Mouse (Mus musculus) liver, postnatal 0 days (tissue): ENCODE measurements at regions not wholly inside any gene's neighbourhood (a gene's known extent, or its start where the extent isn't known, plus 50 kb on each side); places are given as distances from the start of the nearest gene placed in this dataset.

Source experiments
- ATAC-seq: fragments of 200-750 bp; cut with Nextera tagmentation; 2 replicates; pipeline ENCODE4 v1.8.0; 2017; ENCODE audit warnings: mild to moderate bottlenecking, moderate library complexity
- DNase-seq: peaks from one replicate; pipeline ENCODE4 v3.0.0-alpha.2; 2016
- H3K27ac ChIP-seq: fragments of 300-500 bp; sonication (generic); 2 replicates; pipeline ENCODE4 v1.5.1; 2014; ENCODE audit warnings: antibody characterized with exemption, moderate library complexity, mild to moderate bottlenecking, low read depth
- H3K27me3 ChIP-seq: fragments of 300-500 bp; sonication (generic); 2 replicates; pipeline ENCODE4 v1.6.1; 2014; ENCODE audit warnings: low read length, control low read depth, mixed read lengths; ENCODE audit not compliant: insufficient read depth
- H3K36me3 ChIP-seq: fragments of 300-500 bp; sonication (generic); replicated peaks from 2 replicates; pipeline ENCODE4 v1.6.1; 2014; ENCODE audit warnings: mild to moderate bottlenecking, control low read depth, low read length, moderate library complexity, mixed read lengths; ENCODE audit not compliant: insufficient read depth
- H3K4me1 ChIP-seq: fragments of 300-500 bp; sonication (generic); 2 replicates; pipeline ENCODE4 v1.6.1; 2014; ENCODE audit warnings: antibody characterized with exemption, mild to moderate bottlenecking, control low read depth; ENCODE audit not compliant: insufficient read depth
- H3K4me2 ChIP-seq: fragments of 300-500 bp; sonication (generic); 2 replicates; pipeline ENCODE4 v1.6.1; 2014; ENCODE audit warnings: low read depth, mild to moderate bottlenecking, low read length, moderate library complexity, mixed read lengths
- H3K4me3 ChIP-seq: fragments of 300-500 bp; sonication (generic); 2 replicates; pipeline ENCODE4 v1.5.1; 2014; ENCODE audit warnings: low read depth, low read length
- H3K9ac ChIP-seq: fragments of 300-500 bp; sonication (generic); replicated peaks from 2 replicates; pipeline ENCODE4 v1.6.1; 2014; ENCODE audit warnings: mild to moderate bottlenecking, moderate library complexity
- H3K9me3 ChIP-seq: fragments of 300-500 bp; sonication (generic); 2 replicates; pipeline ENCODE4 v1.6.1; 2016; ENCODE audit warnings: mild to moderate bottlenecking, control low read depth, low read length, mixed read lengths
- CTCF ChIP-seq: sonication (generic); IDR thresholded peaks from 2 replicates; pipeline ENCODE4 v1.5.1; 2016; ENCODE audit warnings: antibody characterized with exemption, low read depth
- EP300 ChIP-seq: IDR thresholded peaks from 2 replicates; pipeline ENCODE4 v1.6.1; 2016; ENCODE audit warnings: antibody characterized with exemption, low read depth, mild to moderate bottlenecking
- WGBS: fragments of 180-500 bp; shearing (Covaris S2); extraction: QIAGEN DNeasy Blood & Tissue Kit; methylation state at CpG from one replicate; pipeline ENCODE4 v1.1.7; 2014; ENCODE audit not compliant: insufficient replicate concordance; 5-methylcytosine and 5-hydroxymethylcytosine counted together

DNA sequence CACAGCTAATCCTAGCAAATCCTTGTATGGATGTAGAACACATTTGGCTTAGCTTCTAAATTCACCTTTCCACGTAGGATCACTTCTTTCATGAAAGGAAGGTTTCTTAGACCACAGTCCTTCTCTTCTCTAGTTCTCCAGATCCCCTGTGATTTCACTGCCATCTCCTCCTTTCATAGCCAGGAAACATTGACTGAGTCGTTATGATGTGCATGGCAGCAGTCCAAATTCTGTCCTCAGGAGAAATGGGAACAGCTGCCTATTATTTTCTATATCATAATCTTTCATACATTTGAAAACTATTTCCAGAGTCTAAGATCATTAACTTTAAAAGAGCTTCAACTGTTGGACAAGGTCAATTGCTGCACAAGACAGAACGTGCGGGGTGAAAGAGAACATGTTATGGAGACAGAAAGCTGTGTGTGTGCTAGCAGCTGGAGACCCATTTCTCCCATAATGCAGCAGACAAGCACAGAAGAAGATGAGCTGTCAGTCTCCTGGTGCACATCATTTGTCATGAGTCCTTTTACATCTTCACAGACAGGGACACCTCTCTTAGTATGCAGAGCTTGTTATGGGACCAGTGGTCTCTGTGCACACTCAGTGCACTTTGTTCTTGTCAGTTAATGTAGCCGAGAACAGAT lies 631.6 kb upstream of the Sema6d start:
- Histone ChIP-seq H3K27me3 (no peaks in the 10 kb centered on the region), H3K9me3 (no peaks in the 10 kb centered on the region), H3K27ac (no peak overlapping the region), H3K4me2 (no peak overlapping the region), H3K4me1 (no peaks in the 10 kb centered on the region), H3K4me3 (no peak overlapping the region), H3K36me3 (no peaks in the 10 kb centered on the region), H3K9ac (no peak overlapping the region)
- no peak for TF ChIP-seq EP300
- TF ChIP-seq CTCF: no peak
- WGBS: 77% methylated on average over 5 of the region's 5 CpGs
- no peak for ATAC-seq
- DNase-seq: no peak

DNA sequence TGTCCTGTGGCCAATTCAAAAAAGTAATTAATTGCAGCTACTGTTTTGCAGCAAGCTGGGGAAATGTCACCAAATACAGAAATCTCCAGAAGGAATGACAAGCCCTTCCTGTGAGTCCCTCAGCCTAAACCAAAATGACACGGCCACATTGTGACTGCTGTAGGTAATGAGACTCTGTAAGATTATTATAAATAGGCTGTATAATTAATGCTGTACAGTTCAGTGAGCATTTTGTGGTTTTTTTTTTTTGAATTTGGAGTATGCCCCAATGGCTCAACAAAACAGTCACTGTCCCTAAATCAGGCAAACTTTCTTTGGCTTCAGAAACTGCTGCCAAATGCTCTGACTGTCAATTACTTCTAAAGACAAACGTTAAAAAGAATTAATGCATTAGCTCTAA lies 615.9 kb upstream of the Sema6d start:
- 40% methylated on average over 2 of the region's 2 CpGs for WGBS
- Histone ChIP-seq H3K9me3 (no peaks in the 10 kb centered on the region), H3K4me3 (no peak overlapping the region), H3K9ac (no peak overlapping the region), H3K27ac (no peak overlapping the region), H3K36me3 (no peaks in the 10 kb centered on the region), H3K4me2 (no peak overlapping the region), H3K27me3 (no peaks in the 10 kb centered on the region), H3K4me1 (no peaks in the 10 kb centered on the region)
- no peak for ATAC-seq
- DNase-seq: no peak
- TF ChIP-seq EP300 (no peak), CTCF (no peak)

GRCm38 (mm10) chr2:123486681-123487080 lies 603.1 kb upstream of the Sema6d start:
- H3K9ac ChIP-seq: no peak overlapping the region
- H3K27me3 ChIP-seq: no peaks in the 10 kb centered on the region
- WGBS: 29% methylated on average over 1 of the region's 1 CpGs
- ATAC-seq (no peak), DNase-seq (no peak)
- H3K9me3 ChIP-seq: no peaks in the 10 kb centered on the region
- no peaks in the 10 kb centered on the region for H3K4me1 ChIP-seq
- no peak overlapping the region for H3K27ac ChIP-seq
- TF ChIP-seq EP300 (no peak), CTCF (no peak)
- no peak overlapping the region for H3K4me3 ChIP-seq
- no peak overlapping the region for H3K4me2 ChIP-seq
- no peaks in the 10 kb centered on the region for H3K36me3 ChIP-seq

DNA sequence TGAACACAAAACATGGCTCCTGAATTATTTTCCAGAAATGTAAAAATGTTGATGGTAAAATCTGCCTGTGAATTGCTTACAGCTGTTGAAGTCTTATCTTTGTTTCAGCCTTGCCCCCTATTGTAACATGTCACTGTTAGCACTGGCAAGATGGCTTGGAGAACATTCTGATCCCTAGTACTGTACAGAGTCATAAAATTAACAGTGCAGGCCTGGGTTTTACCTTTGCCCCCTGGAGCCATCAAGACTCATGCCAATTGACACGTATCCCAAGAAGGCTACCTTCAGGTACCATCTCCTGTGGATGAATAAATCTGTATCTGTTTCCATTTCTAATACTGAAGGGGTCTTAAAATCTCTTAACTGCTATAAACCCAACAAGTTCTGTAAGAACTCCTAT lies 583.6 kb upstream of the Sema6d start:
- H3K9ac ChIP-seq: no peak overlapping the region
- H3K9me3 ChIP-seq: no peaks in the 10 kb centered on the region
- H3K36me3 ChIP-seq: no peaks in the 10 kb centered on the region
- H3K4me3 ChIP-seq: no peak overlapping the region
- H3K27ac ChIP-seq: no peak overlapping the region
- 59% methylated on average over 1 of the region's 1 CpGs for WGBS
- DNase-seq (no peak), ATAC-seq (no peak)
- no peaks in the 10 kb centered on the region for H3K4me1 ChIP-seq
- TF ChIP-seq EP300 (no peak), CTCF (no peak)
- H3K27me3 ChIP-seq: no peaks in the 10 kb centered on the region
- H3K4me2 ChIP-seq: no peak overlapping the region

DNA sequence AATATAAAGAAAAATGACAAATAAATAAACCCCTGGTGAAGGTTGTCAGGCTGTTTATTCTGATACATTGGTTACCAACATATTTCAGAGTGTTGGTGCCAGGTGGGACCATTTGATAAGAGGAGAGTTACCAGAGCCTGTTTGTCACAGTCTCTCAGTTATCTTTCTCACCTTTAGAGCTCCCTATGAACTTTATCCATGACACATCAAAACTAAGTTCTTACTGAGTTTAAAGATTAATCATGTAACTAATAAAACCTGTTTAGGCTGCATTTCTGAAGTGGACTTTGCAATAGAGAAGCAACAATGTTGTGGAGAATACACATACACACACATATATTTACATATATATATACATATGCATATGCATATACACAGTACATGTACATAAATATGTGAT lies 582.7 kb upstream of the Sema6d start:
- Histone ChIP-seq H3K27me3 (no peaks in the 10 kb centered on the region), H3K36me3 (no peaks in the 10 kb centered on the region), H3K9ac (no peak overlapping the region), H3K4me1 (no peaks in the 10 kb centered on the region), H3K9me3 (no peaks in the 10 kb centered on the region), H3K4me3 (no peak overlapping the region), H3K27ac (no peak overlapping the region), H3K4me2 (no peak overlapping the region)
- no peak for ATAC-seq
- no peak for TF ChIP-seq EP300
- TF ChIP-seq CTCF: no peak
- DNase-seq: no peak

- TF ChIP-seq CTCF: no peak
- no peak for TF ChIP-seq EP300
- Histone ChIP-seq H3K9ac (no peak overlapping the region), H3K27me3 (no peaks in the 10 kb centered on the region), H3K36me3 (no peaks in the 10 kb centered on the region), H3K4me1 (no peaks in the 10 kb centered on the region), H3K27ac (no peak overlapping the region), H3K4me3 (no peak overlapping the region), H3K9me3 (no peaks in the 10 kb centered on the region), H3K4me2 (no peak overlapping the region)
- WGBS: 55% methylated on average over 1 of the region's 1 CpGs
- ATAC-seq (no peak), DNase-seq (no peak)
Measured at GRCm38 (mm10) chr2:123528915-123529314, 560.9 kb upstream of the Sema6d start.
